Mouse (Mus musculus) thymus, adult 2 months (tissue): ENCODE data around the gene Nyap1.

Source experiments
- CTCF ChIP-seq: fragments of 200-500 bp; IDR thresholded peaks from 2 replicates; pipeline ENCODE4 v1.5.1; 2012; ENCODE audit warnings: mild to moderate bottlenecking, control low read depth, low read length, moderate library complexity, borderline replicate concordance; ENCODE audit not compliant: control insufficient read depth, poor library complexity, insufficient read depth; ENCODE audit errors: extremely low read depth
- POLR2A ChIP-seq: fragments of 200-500 bp; IDR thresholded peaks from 2 replicates; pipeline ENCODE4 v1.6.1; 2012; ENCODE audit warnings: mild to moderate bottlenecking, low read length, control low read depth, moderate library complexity; ENCODE audit not compliant: control insufficient read depth, poor library complexity, insufficient read depth; ENCODE audit errors: extremely low read depth

DNA sequence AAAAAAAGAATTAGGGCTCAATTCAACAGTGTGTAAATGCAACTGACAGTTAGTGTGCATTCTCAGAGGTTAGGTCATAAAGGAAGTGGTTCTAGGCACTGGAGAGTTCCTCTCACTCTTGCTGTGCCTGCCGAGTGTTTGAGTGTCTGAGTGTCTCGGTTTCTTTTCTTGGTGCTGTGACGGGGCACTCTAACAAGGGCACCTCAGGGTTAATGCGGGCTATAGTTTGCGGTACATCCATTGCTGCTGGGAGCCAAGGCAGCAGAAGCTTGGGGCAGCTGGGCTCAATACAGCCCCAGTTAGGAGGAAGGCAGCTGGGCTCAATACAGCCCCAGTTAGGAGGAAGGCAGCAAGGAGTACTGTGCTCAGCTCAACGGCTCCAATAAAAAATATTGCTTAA is 36.2 kb downstream of the Nyap1 start:
- TF ChIP-seq POLR2A (peak; percentile 42; the same call in 1 of the 2 replicates), CTCF (no peak)
